Mouse (Mus musculus) megakaryocyte, embryonic 14.5 days (primary cell): ENCODE measurements at regions not wholly inside any gene's neighbourhood (a gene's known extent, or its start where the extent isn't known, plus 50 kb on each side); places are given as distances from the start of the nearest gene placed in this dataset.

Source experiments
- H3K27me3 ChIP-seq: replicated peaks from 2 replicates; pipeline ENCODE3; 2012; ENCODE audit warnings: inconsistent platforms
- H3K36me3 ChIP-seq: replicated peaks from 2 replicates; pipeline ENCODE3; 2012; ENCODE audit warnings: low read length, inconsistent platforms, mixed read lengths
- H3K4me1 ChIP-seq: 2 replicates; pipeline ENCODE4 v1.6.1; 2012; ENCODE audit warnings: inconsistent platforms
- H3K4me3 ChIP-seq: replicated peaks from 2 replicates; pipeline ENCODE3; 2012; ENCODE audit warnings: moderate library complexity, mild to moderate bottlenecking, inconsistent platforms
- H3K9me3 ChIP-seq: 2 replicates; pipeline ENCODE4 v1.6.1; 2012; ENCODE audit warnings: inconsistent platforms
- FLI1 ChIP-seq: IDR thresholded peaks from 2 replicates; pipeline ENCODE4 v1.6.1; 2012; ENCODE audit warnings: low read length, inconsistent platforms, mixed read lengths
- GATA1 ChIP-seq: IDR thresholded peaks from 3 replicates; pipeline ENCODE4 v1.6.1; 2012; ENCODE audit warnings: mixed read lengths, low read length, inconsistent platforms, borderline replicate concordance

- TF ChIP-seq GATA1: no peak
- TF ChIP-seq FLI1: no peak
- Histone ChIP-seq H3K4me3 (no peak overlapping the region), H3K4me1 (peaks cover 15% of the 10 kb centered on the region), H3K27me3 (no peaks in the 10 kb centered on the region), H3K36me3 (no peaks in the 10 kb centered on the region), H3K9me3 (no peaks in the 10 kb centered on the region)
Observed at GRCm38 (mm10) chr13:83123596-83123995, 380.2 kb upstream of the Mef2c start.

- Histone ChIP-seq H3K4me1 (peaks cover 15% of the 10 kb centered on the region), H3K9me3 (no peaks in the 10 kb centered on the region), H3K4me3 (no peak overlapping the region), H3K27me3 (no peaks in the 10 kb centered on the region), H3K36me3 (no peaks in the 10 kb centered on the region)
- TF ChIP-seq FLI1: no peak
- TF ChIP-seq GATA1: no peak
Observed at GRCm38 (mm10) chr13:83124651-83125050, 379.2 kb upstream of the Mef2c start.

GRCm38 (mm10) chr13:83126438-83126837 is 377.4 kb upstream of the Mef2c start:
- TF ChIP-seq GATA1 (no peak), FLI1 (no peak)
- Histone ChIP-seq H3K27me3 (no peaks in the 10 kb centered on the region), H3K9me3 (no peaks in the 10 kb centered on the region), H3K4me3 (no peak overlapping the region), H3K4me1 (peaks cover 16% of the 10 kb centered on the region), H3K36me3 (no peaks in the 10 kb centered on the region)

GRCm38 (mm10) chr13:83131129-83131981 is 372.5 kb upstream of the Mef2c start:
- H3K36me3 ChIP-seq: no peaks in the 10 kb centered on the region
- H3K27me3 ChIP-seq: no peaks in the 10 kb centered on the region
- H3K9me3 ChIP-seq: no peaks in the 10 kb centered on the region
- TF ChIP-seq GATA1: no peak
- TF ChIP-seq FLI1: no peak
- H3K4me1 ChIP-seq: peaks cover 10% of the 10 kb centered on the region
- H3K4me3 ChIP-seq: no peak overlapping the region

DNA sequence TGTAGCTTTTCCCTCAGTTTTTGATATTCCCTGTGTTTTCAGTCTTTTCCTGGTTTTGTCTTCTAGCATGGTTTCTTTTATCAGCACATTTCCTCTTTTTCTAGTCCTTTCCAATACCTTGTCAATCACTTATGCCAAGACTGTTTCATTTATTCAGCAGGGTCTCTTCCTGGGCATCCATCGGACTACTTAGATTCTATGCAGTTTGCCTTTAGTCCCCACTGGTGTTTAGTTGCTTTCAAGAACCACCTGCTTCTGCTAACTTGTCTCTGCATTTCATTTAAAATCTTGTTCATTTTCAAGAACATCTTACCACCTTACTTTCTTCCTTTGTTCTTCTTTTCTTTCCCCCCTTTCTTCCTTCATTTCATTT is 371.9 kb upstream of the Mef2c start:
- no peak for TF ChIP-seq GATA1
- no peak for TF ChIP-seq FLI1
- no peak overlapping the region for H3K4me3 ChIP-seq
- no peaks in the 10 kb centered on the region for H3K9me3 ChIP-seq
- no peaks in the 10 kb centered on the region for H3K36me3 ChIP-seq
- peaks cover 10% of the 10 kb centered on the region for H3K4me1 ChIP-seq
- H3K27me3 ChIP-seq: no peaks in the 10 kb centered on the region

DNA sequence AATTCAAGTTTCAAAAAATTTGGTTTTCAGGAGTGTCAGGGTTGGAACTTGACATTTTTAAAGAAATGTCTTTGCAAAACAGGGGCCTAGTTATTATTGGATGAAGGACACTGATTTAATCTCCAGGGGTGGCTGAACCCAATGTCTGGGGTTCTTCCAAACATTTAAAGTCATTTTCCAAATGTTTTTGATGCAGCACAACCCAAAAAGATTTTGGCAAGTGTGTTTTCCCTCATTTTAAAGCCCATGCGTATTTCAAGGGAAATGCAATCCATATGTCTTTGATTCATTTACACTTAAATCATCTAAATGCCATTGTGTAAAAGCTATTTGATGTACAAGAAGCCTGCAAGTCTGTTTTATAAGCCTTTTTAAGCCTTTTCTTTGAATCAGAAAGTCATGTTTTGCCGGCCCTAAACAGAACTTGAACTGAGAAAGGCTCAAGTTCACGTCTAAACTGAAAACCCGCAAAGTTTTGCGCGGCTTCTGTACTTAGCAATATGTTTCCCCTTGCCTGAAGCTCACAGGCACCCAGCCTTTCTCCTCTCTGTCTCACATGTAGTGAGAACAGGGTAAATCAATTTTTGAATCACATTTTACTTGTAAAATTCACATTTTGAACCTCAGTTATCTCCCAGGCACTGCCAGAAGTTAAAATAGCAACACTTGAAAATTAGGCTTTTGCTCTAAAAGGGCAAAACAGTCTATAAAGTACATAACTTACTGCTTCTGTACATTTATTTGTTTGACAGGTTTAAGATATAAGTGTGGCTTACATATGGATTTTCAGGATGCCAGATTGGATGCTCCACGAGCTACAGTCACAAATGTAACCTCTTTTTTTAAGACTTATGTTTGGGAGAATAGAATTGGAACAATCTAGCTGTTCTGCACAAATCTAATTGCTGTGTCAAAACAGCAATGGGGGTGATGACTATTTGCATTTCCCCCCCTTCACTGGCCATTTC is 370.9 kb upstream of the Mef2c start:
- Histone ChIP-seq H3K9me3 (no peaks in the 10 kb centered on the region), H3K4me3 (no peak overlapping the region), H3K4me1 (peaks cover 10% of the 10 kb centered on the region), H3K27me3 (no peaks in the 10 kb centered on the region), H3K36me3 (no peaks in the 10 kb centered on the region)
- TF ChIP-seq FLI1: no peak
- no peak for TF ChIP-seq GATA1

GRCm38 (mm10) chr13:83143316-83143715 is 360.5 kb upstream of the Mef2c start:
- peaks cover 6% of the 10 kb centered on the region for H3K4me1 ChIP-seq

DNA sequence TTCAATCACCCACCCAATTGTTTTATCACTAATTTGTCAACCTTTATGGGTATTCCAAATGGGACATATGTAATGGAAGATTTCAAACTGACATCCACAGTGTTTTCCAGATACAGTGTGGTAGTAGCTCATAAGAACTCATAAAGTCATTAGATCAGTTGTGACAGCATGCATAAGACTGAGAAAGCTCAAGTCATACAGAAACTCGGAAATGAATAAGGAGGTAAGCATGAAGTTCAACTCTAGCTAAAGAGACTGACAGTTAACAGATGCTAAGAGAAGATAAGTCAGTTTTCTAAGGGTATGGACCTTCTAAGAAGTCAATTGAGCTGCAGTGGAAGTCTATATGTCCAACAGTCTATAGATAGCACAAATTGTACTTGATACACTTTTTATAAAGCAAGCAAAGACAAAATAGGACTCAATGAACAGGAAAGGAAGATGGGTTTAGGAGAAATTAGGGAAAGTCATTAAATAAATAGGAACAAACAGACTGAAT is 349.2 kb upstream of the Mef2c start:
- no peaks in the 10 kb centered on the region for H3K9me3 ChIP-seq
- no peak for TF ChIP-seq FLI1
- TF ChIP-seq GATA1: no peak
- H3K36me3 ChIP-seq: no peaks in the 10 kb centered on the region
- no peaks in the 10 kb centered on the region for H3K27me3 ChIP-seq
- H3K4me3 ChIP-seq: no peak overlapping the region
- peaks cover 10% of the 10 kb centered on the region for H3K4me1 ChIP-seq

More at GRCm38 (mm10) chr13:83143316-83143715, 360.5 kb upstream of the Mef2c start:
- TF ChIP-seq FLI1 (no peak), GATA1 (no peak)
- no peaks in the 10 kb centered on the region for H3K36me3 ChIP-seq
- H3K27me3 ChIP-seq: no peaks in the 10 kb centered on the region
- no peaks in the 10 kb centered on the region for H3K9me3 ChIP-seq
- H3K4me3 ChIP-seq: no peak overlapping the region

DNA sequence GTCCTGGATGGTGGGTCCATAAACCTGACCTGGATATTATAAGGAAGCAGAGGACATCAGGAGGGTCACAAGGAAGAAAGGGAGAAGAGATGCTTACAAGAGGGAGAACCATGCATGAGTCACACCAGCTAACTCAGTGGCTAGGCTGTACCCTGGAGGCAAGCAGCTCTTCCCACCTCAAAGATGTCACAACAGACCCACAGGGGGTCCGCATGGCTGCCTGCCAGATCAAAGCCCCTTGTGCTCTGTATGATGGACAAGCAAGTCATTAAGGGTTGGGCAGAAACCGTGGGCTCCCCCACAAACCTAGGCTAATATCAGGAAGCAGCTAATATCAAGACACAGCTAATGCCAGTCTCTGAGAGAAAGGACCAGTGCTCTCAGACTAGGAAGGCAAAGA is 343.9 kb upstream of the Mef2c start:
- Histone ChIP-seq H3K36me3 (no peaks in the 10 kb centered on the region), H3K27me3 (no peaks in the 10 kb centered on the region), H3K9me3 (no peaks in the 10 kb centered on the region), H3K4me1 (peaks cover 44% of the 10 kb centered on the region), H3K4me3 (no peak overlapping the region)
- TF ChIP-seq FLI1: no peak
- no peak for TF ChIP-seq GATA1

- Histone ChIP-seq H3K27me3 (no peaks in the 10 kb centered on the region), H3K9me3 (no peaks in the 10 kb centered on the region), H3K4me3 (no peak overlapping the region), H3K36me3 (no peaks in the 10 kb centered on the region), H3K4me1 (peaks cover 38% of the 10 kb centered on the region)
- TF ChIP-seq FLI1: no peak
- TF ChIP-seq GATA1: no peak
Observed at GRCm38 (mm10) chr13:83162761-83163160, 341.1 kb upstream of the Mef2c start.
